Mouse (Mus musculus): ENCODE results near the gene Nbeal2. TPM values are rescaled to one million over a fixed set of nuclear protein-coding genes. Genes with fewer than 3 reads are reported as not detected.

Gene Nbeal2
- polyA plus RNA-seq, 1 experiment from 2014 or later = 4.3 TPM

- Histone ChIP-seq H3K9ac (peak within 1 kb of the TSS; percentile 69), H3K4me1 (replicated peaks) (peaks cover 45% of the 10 kb centered on the region)
Measured at GRCm38 (mm10) chr9:110656249-110657221, 2.6 kb upstream of the Nbeal2 start, which contains the start of gene Ccdc12. Gene Ccdc12, plus strand, starts transcription at chr9:110656503.

GRCm38 (mm10) chr9:110655651-110656007, 1.7 kb upstream of the Nbeal2 start:
- peak overlapping the region; percentile 68 for H3K4me2 ChIP-seq
- H3K36me3 ChIP-seq = no peaks in the 10 kb centered on the region
- peaks cover 46% of the 10 kb centered on the region for H3K4me1 ChIP-seq (replicated peaks)
- WGBS = 88% methylated on average over 10 of the region's 10 CpGs
- no peak for ATAC-seq (ENCODE audit: low FRiP score, low read depth)
- peak overlapping the region; percentile 66 for H3K4me3 ChIP-seq
- H3K9ac ChIP-seq = peak overlapping the region; percentile 47
- peak overlapping the region; percentile 94 for H3K27ac ChIP-seq (replicated peaks)
- no peaks in the 10 kb centered on the region for H3K9me3 ChIP-seq
- H3K27me3 ChIP-seq = peaks cover 8% of the 10 kb centered on the region; the same call in 1 of the 2 replicates

More at GRCm38 (mm10) chr9:110656249-110657221, 2.6 kb upstream of the Nbeal2 start, which contains the start of gene Ccdc12:
- peak within 1 kb of the TSS; percentile 94 for H3K27ac ChIP-seq (replicated peaks)
- H3K36me3 ChIP-seq = no peaks in the 10 kb centered on the region
- H3K9me3 ChIP-seq = no peaks in the 10 kb centered on the region
- peak within 1 kb of the TSS; percentile 66 for H3K4me3 ChIP-seq
- whole genome bisulfite sequencing = under 1% methylated on average over 52 of the region's 52 CpGs
- H3K27me3 ChIP-seq = peaks cover 8% of the 10 kb centered on the region; the same call in 1 of the 2 replicates
- H3K4me2 ChIP-seq = peak within 1 kb of the TSS; percentile 68
- peak; percentile 96 for ATAC-seq (ENCODE audit: low FRiP score, low read depth)

GRCm38 (mm10) chr9:110654726-110655650, 1.0 kb upstream of the Nbeal2 start:
- peak overlapping the region; percentile 53 for H3K4me3 ChIP-seq

GRCm38 (mm10) chr9:110652963-110653654, 852 bp downstream of the Nbeal2 start:
- Histone ChIP-seq H3K4me1 (replicated peaks) (peaks cover 60% of the 10 kb centered on the region), H3K9me3 (no peaks in the 10 kb centered on the region)
- 23% methylated on average over 14 of the region's 14 CpGs for WGBS

More at GRCm38 (mm10) chr9:110654726-110655650, 1.0 kb upstream of the Nbeal2 start:
- Histone ChIP-seq H3K9me3 (no peaks in the 10 kb centered on the region), H3K9ac (no peak overlapping the region), H3K27me3 (peaks cover 8% of the 10 kb centered on the region; the same call in 1 of the 2 replicates), H3K36me3 (no peaks in the 10 kb centered on the region), H3K4me2 (peak overlapping the region; percentile 87), H3K27ac (replicated peaks) (no peak overlapping the region), H3K4me1 (replicated peaks) (peaks cover 52% of the 10 kb centered on the region)
- no peak for ATAC-seq (ENCODE audit: low FRiP score, low read depth)
- whole genome bisulfite sequencing = 84% methylated on average over 19 of the region's 19 CpGs

GRCm38 (mm10) chr9:110651931-110652722, 1.8 kb downstream of the Nbeal2 start:
- H3K36me3 ChIP-seq = no peaks in the 10 kb centered on the region
- H3K9me3 ChIP-seq = no peaks in the 10 kb centered on the region
- peaks cover 51% of the 10 kb centered on the region for H3K4me1 ChIP-seq (replicated peaks)
- no peak overlapping the region for H3K9ac ChIP-seq
- 46% methylated on average over 13 of the region's 13 CpGs for WGBS
- H3K4me2 ChIP-seq = peak overlapping the region; percentile 87
- H3K4me3 ChIP-seq = 0 out of 2 replicates have a peak overlapping the region, but pooled peaks have one; percentile 6
- peaks cover 8% of the 10 kb centered on the region; the same call in 1 of the 2 replicates for H3K27me3 ChIP-seq
- no peak for ATAC-seq (ENCODE audit: low FRiP score, low read depth)
- H3K27ac ChIP-seq (replicated peaks) = no peak overlapping the region

More at GRCm38 (mm10) chr9:110652963-110653654, 852 bp downstream of the Nbeal2 start:
- peak overlapping the region; percentile 68 for H3K9ac ChIP-seq
- ATAC-seq (ENCODE audit: low FRiP score, low read depth) = no peak
- H3K4me2 ChIP-seq = peak overlapping the region; percentile 87
- H3K36me3 ChIP-seq = no peaks in the 10 kb centered on the region
- H3K27ac ChIP-seq (replicated peaks) = no peak overlapping the region
- peaks cover 8% of the 10 kb centered on the region; the same call in 1 of the 2 replicates for H3K27me3 ChIP-seq
- H3K4me3 ChIP-seq = peak overlapping the region; percentile 53

GRCm38 (mm10) chr9:110649775-110650174, 4.2 kb downstream of the Nbeal2 start:
- Histone ChIP-seq H3K9ac (no peak overlapping the region), H3K27me3 (peaks cover 8% of the 10 kb centered on the region; the same call in 1 of the 2 replicates), H3K9me3 (no peaks in the 10 kb centered on the region), H3K4me1 (replicated peaks) (peaks cover 42% of the 10 kb centered on the region), H3K4me2 (0 out of 2 replicates have a peak overlapping the region, but pooled peaks have one; percentile 10), H3K27ac (replicated peaks) (peak overlapping the region; percentile 62), H3K36me3 (no peaks in the 10 kb centered on the region), H3K4me3 (no peak overlapping the region)
- ATAC-seq (ENCODE audit: low FRiP score, low read depth) = peak; percentile 31; the same call in 1 of the 2 replicates

- Histone ChIP-seq H3K4me3 (no peak overlapping the region), H3K36me3 (no peaks in the 10 kb centered on the region), H3K9me3 (no peaks in the 10 kb centered on the region), H3K27me3 (no peaks in the 10 kb centered on the region), H3K9ac (no peak overlapping the region), H3K4me2 (no peak overlapping the region), H3K27ac (replicated peaks) (no peak overlapping the region), H3K4me1 (replicated peaks) (peaks cover 11% of the 10 kb centered on the region)
- WGBS = 90% methylated on average over 9 of the region's 9 CpGs
- no peak for ATAC-seq (ENCODE audit: low FRiP score, low read depth)
Measured at GRCm38 (mm10) chr9:110645219-110645618, 8.7 kb downstream of the Nbeal2 start.

GRCm38 (mm10) chr9:110644295-110644694, 9.7 kb downstream of the Nbeal2 start:
- Histone ChIP-seq H3K27me3 (no peaks in the 10 kb centered on the region), H3K4me3 (no peak overlapping the region), H3K36me3 (no peaks in the 10 kb centered on the region), H3K4me2 (no peak overlapping the region), H3K9me3 (no peaks in the 10 kb centered on the region), H3K27ac (replicated peaks) (no peak overlapping the region), H3K9ac (no peak overlapping the region), H3K4me1 (replicated peaks) (peaks cover 2% of the 10 kb centered on the region)
- ATAC-seq (ENCODE audit: low FRiP score, low read depth) = no peak
- 89% methylated on average over 10 of the region's 10 CpGs for WGBS

- H3K27me3 ChIP-seq = no peaks in the 10 kb centered on the region
- no peak overlapping the region for H3K4me3 ChIP-seq
- no peak overlapping the region for H3K27ac ChIP-seq (replicated peaks)
- no peak for ATAC-seq (ENCODE audit: low FRiP score, low read depth)
- no peaks in the 10 kb centered on the region for H3K4me1 ChIP-seq (replicated peaks)
- no peak overlapping the region for H3K9ac ChIP-seq
- H3K36me3 ChIP-seq = no peaks in the 10 kb centered on the region
- no peak overlapping the region for H3K4me2 ChIP-seq
- 75% methylated on average over 9 of the region's 9 CpGs for WGBS
- H3K9me3 ChIP-seq = no peaks in the 10 kb centered on the region
Measured at GRCm38 (mm10) chr9:110643787-110644186, 10.2 kb downstream of the Nbeal2 start.

- Histone ChIP-seq H3K9me3 (no peaks in the 10 kb centered on the region), H3K4me3 (no peak overlapping the region), H3K36me3 (no peaks in the 10 kb centered on the region), H3K4me1 (replicated peaks) (no peaks in the 10 kb centered on the region), H3K27me3 (no peaks in the 10 kb centered on the region), H3K27ac (replicated peaks) (no peak overlapping the region), H3K9ac (no peak overlapping the region), H3K4me2 (no peak overlapping the region)
- ATAC-seq (ENCODE audit: low FRiP score, low read depth) = no peak
- 48% methylated on average over 5 of the region's 5 CpGs for WGBS
Measured at GRCm38 (mm10) chr9:110642812-110643524, 11.0 kb downstream of the Nbeal2 start.

Measured in hindbrain, embryonic 15.5 days (tissue).